Mouse (Mus musculus): ENCODE measurements around the gene Mrrf.

Mrrf gene

GRCm38 (mm10) chr2:36234526-36235368, 98.6 kb downstream of the Mrrf start:
- no peak for DNase-seq (ENCODE audit: low spot score)

GRCm38 (mm10) chr2:36235917-36236316, 99.7 kb downstream of the Mrrf start:
- no peak for DNase-seq (ENCODE audit: low spot score)

- no peak for DNase-seq (ENCODE audit: low spot score)
Measured at GRCm38 (mm10) chr2:36236889-36237288, 100.7 kb downstream of the Mrrf start.

GRCm38 (mm10) chr2:36237557-36237956, 101.4 kb downstream of the Mrrf start:
- DNase-seq (ENCODE audit: low spot score), result no peak

GRCm38 (mm10) chr2:36238467-36238866, 102.3 kb downstream of the Mrrf start:
- DNase-seq (ENCODE audit: low spot score), result no peak

- DNase-seq (ENCODE audit: low spot score), result no peak
Measured at GRCm38 (mm10) chr2:36238951-36239350, 102.8 kb downstream of the Mrrf start.

All from yolk sac, embryonic 10.5 days (tissue).